Mouse (Mus musculus): Measurements from ENCODE around the gene Smok2b.
A peak's percentile ranks its signal among the peaks of the same experiment; 100 is the strongest.
"Not testable (repeated sequence)": the region's sequence is repeated elsewhere in the genome, so short reads cannot be mapped to it uniquely, and the experiment has no call there.

Gene Smok2b

GRCm38 (mm10) chr17:13240807-13241727, 11.0 kb downstream of the Smok2b start:
- DNase-seq (ENCODE audit: low read depth, low spot score): peak; percentile 69

DNA sequence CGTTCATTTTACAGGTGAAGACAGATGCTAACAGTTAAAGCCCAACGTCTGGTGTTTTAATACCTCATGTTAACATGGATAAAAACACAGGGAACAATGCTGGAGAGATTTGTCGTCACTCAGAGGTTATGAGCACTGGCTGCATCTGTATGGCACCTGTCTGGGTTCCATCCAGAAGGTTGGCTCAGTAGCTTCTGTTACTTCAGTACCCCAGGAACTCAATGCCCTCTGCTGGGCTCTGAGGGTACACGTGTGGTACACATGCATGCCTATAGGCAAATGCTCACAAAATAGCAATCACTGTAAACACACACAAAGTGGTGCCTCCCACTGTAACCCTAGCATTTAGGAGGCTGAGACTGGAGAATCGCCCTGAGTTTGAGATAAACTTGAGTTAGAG, 24.7 kb downstream of the Smok2b start:
- DNase-seq (ENCODE audit: low read depth, low spot score): not testable (repeated sequence)
